Mouse (Mus musculus) stomach, embryonic 16.5 days (tissue): ENCODE data around the gene Olfr64. TPM values are rescaled to one million over a fixed set of nuclear protein-coding genes. Genes with fewer than 3 reads are reported as not detected.

Experiments
- ATAC-seq: fragments of 200-750 bp; cut with Nextera tagmentation; 2 replicates; pipeline ENCODE4 v1.8.0; 2017; ENCODE audit warnings: moderate number of reproducible peaks, moderate TSS enrichment; ENCODE audit not compliant: insufficient read depth, low FRiP score
- H3K27ac ChIP-seq: fragments of 300-500 bp; sonication (generic); 2 replicates; pipeline ENCODE4 v1.5.1; 2014; ENCODE audit warnings: low read length
- H3K27me3 ChIP-seq: fragments of 300-500 bp; sonication (generic); 2 replicates; pipeline ENCODE4 v1.6.1; 2014; ENCODE audit warnings: low read length, control low read depth, mixed read lengths; ENCODE audit not compliant: control insufficient read depth, insufficient read depth
- H3K36me3 ChIP-seq: fragments of 300-500 bp; sonication (generic); 2 replicates; pipeline ENCODE4 v1.6.1; 2014; ENCODE audit warnings: low read length; ENCODE audit not compliant: control insufficient read depth, insufficient read depth
- H3K4me1 ChIP-seq: fragments of 300-500 bp; sonication (generic); 2 replicates; pipeline ENCODE4 v1.6.1; 2014; ENCODE audit warnings: low read length, control low read depth, mixed read lengths; ENCODE audit not compliant: control insufficient read depth, insufficient read depth
- H3K4me2 ChIP-seq: fragments of 300-500 bp; sonication (generic); 2 replicates; pipeline ENCODE4 v1.6.1; 2014; ENCODE audit warnings: low read depth, low read length, mixed read lengths
- H3K4me3 ChIP-seq: fragments of 300-500 bp; sonication (generic); replicated peaks from 2 replicates; pipeline ENCODE4 v1.5.1; 2014; ENCODE audit warnings: mild to moderate bottlenecking, low read length
- H3K9ac ChIP-seq: fragments of 300-500 bp; sonication (generic); 2 replicates; pipeline ENCODE4 v1.6.1; 2014; ENCODE audit warnings: low read length
- H3K9me3 ChIP-seq: fragments of 300-500 bp; sonication (generic); replicated peaks from 2 replicates; pipeline ENCODE4 v1.6.1; 2016; ENCODE audit warnings: low read length, control low read depth; ENCODE audit not compliant: control insufficient read depth
- WGBS: fragments of 180-500 bp; shearing (Covaris S2); extraction: QIAGEN DNeasy Blood & Tissue Kit; methylation state at CpG from one replicate; pipeline ENCODE4 v1.1.7; 2014; 5-methylcytosine and 5-hydroxymethylcytosine counted together
- polyA plus RNA-seq: library from polyadenylated mRNA; unstranded; fragments of >200 nt; fragmentation: Nextera tagmentation; extraction: Ambion mirVana; gene quantifications from 2 replicates; pipeline ENCODE4 v1.2.1, GENCODE M21; 2015

Olfr64 gene
- polyA plus RNA-seq, 1 experiment from 2014 or later, result not detected

DNA sequence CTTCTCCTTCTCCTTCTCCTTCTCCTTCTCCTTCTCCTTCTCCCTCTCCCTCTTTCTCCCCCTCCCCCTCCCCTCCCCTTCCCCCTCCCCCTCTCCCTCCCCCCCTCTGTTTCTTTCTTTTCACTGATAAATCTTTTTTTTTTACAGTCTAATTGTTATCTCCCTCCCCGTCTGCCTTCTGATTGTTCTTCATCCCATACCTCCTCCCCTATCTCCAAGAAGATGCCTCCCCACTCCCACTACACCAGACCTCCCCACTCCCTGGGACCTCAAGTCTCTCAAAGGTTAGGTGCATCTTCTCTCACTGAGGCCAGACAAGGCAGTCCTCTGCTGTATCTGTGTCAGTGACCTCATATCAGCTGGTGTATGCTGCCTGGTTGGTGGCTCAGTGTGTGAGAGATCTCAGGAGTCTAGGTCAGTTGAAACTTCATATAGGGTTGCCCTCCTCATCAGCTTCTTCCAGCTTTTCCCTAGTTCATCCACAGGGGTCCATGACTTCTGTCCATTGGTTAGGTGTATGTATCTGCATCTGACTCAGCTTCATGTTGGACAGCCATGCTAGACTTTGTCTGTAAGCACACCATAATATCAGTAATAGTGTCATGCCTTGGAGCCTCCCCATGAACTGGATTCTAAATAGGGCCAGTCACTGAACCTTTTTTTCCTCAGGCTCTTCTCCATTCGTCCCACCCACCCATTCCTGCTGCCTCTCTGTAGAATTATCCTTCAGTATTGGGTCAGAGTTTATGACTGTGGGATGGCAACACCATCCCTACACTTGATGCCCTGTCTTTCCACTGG, 49.6 kb downstream of the Olfr64 start:
- H3K9me3 ChIP-seq, result no peaks in the 10 kb centered on the region
- 28% methylated on average over 2 of the region's 2 CpGs for WGBS
- H3K27ac ChIP-seq, result no peak overlapping the region
- H3K9ac ChIP-seq, result no peak overlapping the region
- no peaks in the 10 kb centered on the region for H3K27me3 ChIP-seq
- H3K36me3 ChIP-seq, result no peaks in the 10 kb centered on the region
- no peaks in the 10 kb centered on the region for H3K4me1 ChIP-seq
- ATAC-seq, result no peak
- H3K4me2 ChIP-seq, result no peak overlapping the region
- no peak overlapping the region for H3K4me3 ChIP-seq

DNA sequence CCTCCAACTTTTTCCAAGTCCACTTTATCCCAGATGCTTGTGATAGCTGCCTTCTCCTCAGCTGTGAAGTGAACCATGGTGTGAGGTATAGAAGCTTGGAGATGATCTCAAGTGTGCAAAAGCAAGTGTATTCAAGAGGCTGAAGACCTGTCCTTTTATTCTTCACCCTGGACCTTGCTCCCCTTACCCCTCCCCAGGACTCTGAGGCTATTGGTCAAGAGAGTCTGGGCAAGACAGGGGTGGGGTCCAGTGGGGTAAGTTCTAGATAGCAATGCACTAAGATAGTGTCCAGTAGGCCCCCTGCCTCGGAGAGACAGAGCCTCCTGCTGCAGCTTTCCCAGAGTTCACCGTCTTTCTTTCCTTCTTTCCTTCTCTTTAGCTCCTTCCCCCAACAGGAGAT, 51.3 kb downstream of the Olfr64 start, which contains the start of gene Hbb-bh1:
Gene Hbb-bh1, minus strand, starts transcription at position 131 of the 400 bp plus-strand sequence.
- Histone ChIP-seq H3K27me3 (no peaks in the 10 kb centered on the region), H3K9ac (no peak within 1 kb of the TSS), H3K9me3 (no peaks in the 10 kb centered on the region), H3K4me1 (no peaks in the 10 kb centered on the region), H3K4me3 (no peak within 1 kb of the TSS), H3K36me3 (no peaks in the 10 kb centered on the region), H3K27ac (no peak within 1 kb of the TSS), H3K4me2 (no peak within 1 kb of the TSS)
- WGBS, result 69% methylated on average over 2 of the region's 2 CpGs
- no peak for ATAC-seq

DNA sequence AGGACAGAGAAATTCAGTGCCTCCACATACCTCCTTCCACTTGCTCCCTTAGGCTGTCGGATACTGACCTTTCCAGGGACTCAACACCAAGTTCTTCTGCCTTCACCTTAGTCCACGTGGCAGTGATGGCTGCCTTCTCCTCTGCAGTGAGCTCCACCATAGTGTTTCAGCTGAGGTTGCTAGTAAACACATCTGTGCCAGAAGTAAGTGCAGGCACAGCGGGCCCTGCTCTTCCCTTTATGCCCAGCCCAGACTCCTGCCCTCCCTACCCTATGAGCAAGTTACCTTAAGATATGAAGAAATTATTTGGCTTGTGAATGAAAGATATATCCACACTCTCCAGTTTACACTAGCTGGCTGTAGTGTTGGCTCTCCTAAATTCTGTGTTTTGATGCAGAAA, 54.0 kb downstream of the Olfr64 start, which contains the start of gene Hbb-bh2:
Gene Hbb-bh2, minus strand, starts transcription at position 253 of the 400 bp plus-strand sequence.
- Histone ChIP-seq H3K27ac (no peak within 1 kb of the TSS), H3K4me3 (no peak within 1 kb of the TSS), H3K4me1 (no peaks in the 10 kb centered on the region), H3K4me2 (no peak within 1 kb of the TSS), H3K9ac (no peak within 1 kb of the TSS), H3K9me3 (no peaks in the 10 kb centered on the region), H3K36me3 (no peaks in the 10 kb centered on the region), H3K27me3 (no peaks in the 10 kb centered on the region)
- ATAC-seq, result no peak
- WGBS, result 72% methylated on average over 3 of the region's 3 CpGs

Other genes with a start within 250 kb of the Olfr64 start
- not detected in 2 replicates for gene Olfr623, start 230.8 kb downstream of the Olfr64 start, polyA plus RNA-seq
- 0.04 and 0.05 TPM in 2 replicates for gene Olfr624, start 223.3 kb downstream of the Olfr64 start, polyA plus RNA-seq
- gene Olfr625-ps1, start 211.8 kb downstream of the Olfr64 start, polyA plus RNA-seq, result not detected in 2 replicates
- not detected in 2 replicates for gene Olfr243, start 179.8 kb downstream of the Olfr64 start, polyA plus RNA-seq
- not detected in 2 replicates for gene Olfr628, start 164.1 kb downstream of the Olfr64 start, polyA plus RNA-seq
- gene Olfr629, start 149.5 kb downstream of the Olfr64 start, polyA plus RNA-seq, result not detected in 2 replicates
- not detected in 2 replicates for gene Olfr630, start 137.2 kb downstream of the Olfr64 start, polyA plus RNA-seq
- gene Olfr69, start 122.9 kb downstream of the Olfr64 start, polyA plus RNA-seq, result not detected in 2 replicates
- not detected in 2 replicates for gene Olfr68, start 114.8 kb downstream of the Olfr64 start, polyA plus RNA-seq
- gene Olfr67, start 102.7 kb downstream of the Olfr64 start, polyA plus RNA-seq, result not detected in 2 replicates
- gene Hbb-bt, start 80.5 kb downstream of the Olfr64 start, polyA plus RNA-seq, result 3,025 and 3,577 TPM in 2 replicates
- gene Hbb-bs, start 66.4 kb downstream of the Olfr64 start, polyA plus RNA-seq, result 8,981 and 9,755 TPM in 2 replicates
- not detected in 2 replicates for gene Hbb-bh2, start 54.0 kb downstream of the Olfr64 start, polyA plus RNA-seq
- gene Hbb-bh1, start 51.3 kb downstream of the Olfr64 start, polyA plus RNA-seq, result 0.95 and 1.4 TPM in 2 replicates
- 35.5 and 42.6 TPM in 2 replicates for gene Hbb-y, start 41.3 kb downstream of the Olfr64 start, polyA plus RNA-seq
- gene Olfr66, start 8.2 kb downstream of the Olfr64 start, polyA plus RNA-seq, result not detected in 2 replicates
- not detected in 2 replicates for gene Olfr65, start 9.0 kb upstream of the Olfr64 start, polyA plus RNA-seq
- not detected in 2 replicates for gene Olfr631, start 34.3 kb upstream of the Olfr64 start, polyA plus RNA-seq
- not detected in 2 replicates for gene Olfr632, start 39.9 kb upstream of the Olfr64 start, polyA plus RNA-seq
- not detected in 2 replicates for gene Olfr633, start 50.0 kb upstream of the Olfr64 start, polyA plus RNA-seq
- gene Olfr635, start 76.7 kb upstream of the Olfr64 start, polyA plus RNA-seq, result 0.01 TPM in 1 of 2 replicates, not detected in the other
- not detected in 2 replicates for gene Olfr638, start 104.3 kb upstream of the Olfr64 start, polyA plus RNA-seq
- not detected in 2 replicates for gene Olfr639, start 122.8 kb upstream of the Olfr64 start, polyA plus RNA-seq
- gene Olfr640, start 131.1 kb upstream of the Olfr64 start, polyA plus RNA-seq, result not detected in 2 replicates
- gene Olfr641, start 141.0 kb upstream of the Olfr64 start, polyA plus RNA-seq, result not detected in 2 replicates
- gene Olfr642, start 158.2 kb upstream of the Olfr64 start, polyA plus RNA-seq, result not detected in 2 replicates
- gene 4930516K23Rik, start 167.0 kb upstream of the Olfr64 start, polyA plus RNA-seq, result not detected in 2 replicates
- gene Olfr644, start 177.4 kb upstream of the Olfr64 start, polyA plus RNA-seq, result not detected in 2 replicates
- gene Olfr645, start 191.0 kb upstream of the Olfr64 start, polyA plus RNA-seq, result not detected in 2 replicates
- gene Olfr646, start 210.4 kb upstream of the Olfr64 start, polyA plus RNA-seq, result not detected in 2 replicates
- not detected in 2 replicates for gene Ubqln5, start 235.3 kb upstream of the Olfr64 start, polyA plus RNA-seq
- gene Olfr643, start 242.9 kb upstream of the Olfr64 start, polyA plus RNA-seq, result not detected in 2 replicates
- gene Ubqln3, start 248.8 kb upstream of the Olfr64 start, polyA plus RNA-seq, result not detected in 2 replicates